Mouse (Mus musculus): Measurements from ENCODE around the gene Shq1. TPM values are rescaled to one million over a fixed set of nuclear protein-coding genes. Genes with fewer than 3 reads are reported as not detected.
A peak's percentile ranks its signal among the peaks of the same experiment; 100 is the strongest.

The Shq1 gene
- 1 to 10 TPM; 1.5 to 2.3 TPM for total RNA-seq (2021)
- long read RNA-seq, experiment 1, transcript Shq1-204 (11 exons, 1,990 nt) = major isoform, 5 of 5 reads
- long read RNA-seq, experiment 1, partial matches to known transcripts = 0 of 5 reads
- long read RNA-seq, experiment 1, other reads (novel, unspliced or antisense) = 0 of 5 reads
- long read RNA-seq, experiment 2, partial matches to known transcripts = 0 of 5 reads
- long read RNA-seq, experiment 2, other reads (novel, unspliced or antisense) = 1 of 5 reads

DNA sequence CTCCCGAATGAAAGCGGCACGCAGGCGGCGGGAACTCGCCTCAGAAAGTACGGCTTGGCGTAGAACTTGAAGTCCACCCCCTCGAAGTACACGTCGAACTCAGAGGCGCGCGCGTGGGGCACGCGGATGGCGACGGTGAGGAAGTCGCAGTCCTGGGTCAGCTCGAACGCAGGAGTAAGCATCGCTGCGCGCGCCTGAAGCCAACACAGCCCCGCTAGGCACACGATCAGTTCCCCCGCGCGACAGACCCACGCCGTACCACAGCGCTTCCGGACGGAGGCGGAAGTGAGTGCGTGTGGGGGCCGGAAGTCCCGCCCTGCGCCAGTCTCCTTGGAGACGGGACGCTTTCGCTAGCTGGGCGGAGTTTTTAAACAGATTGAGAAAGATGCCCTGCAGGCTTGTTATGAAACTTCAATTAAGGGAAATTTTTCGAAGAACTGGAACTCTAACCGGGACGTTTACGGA lies at the start of gene Shq1:
Shq1 (minus strand) TSS at position 278 of the 465 bp plus-strand sequence.
- DNase-seq (ENCODE audit: low spot score) = peak; percentile 88

DNA sequence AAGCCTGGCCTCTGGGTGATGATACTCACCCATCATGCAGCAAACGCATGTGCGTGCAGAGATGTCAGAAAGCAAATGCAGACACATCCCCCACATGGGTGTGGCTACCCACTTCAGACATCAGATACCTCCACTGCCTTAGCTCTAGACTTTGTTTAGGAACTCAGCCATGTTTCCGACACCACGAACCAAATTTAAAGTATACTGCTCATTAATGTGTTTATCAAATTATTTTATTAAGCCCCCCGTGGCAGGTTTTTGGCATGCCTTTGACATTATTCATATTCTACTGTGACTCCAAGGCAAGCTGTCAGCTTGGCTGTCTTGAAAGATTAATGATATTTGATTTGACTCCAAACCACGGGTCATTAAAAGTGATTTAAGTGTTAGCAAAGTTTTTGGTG lies 49.1 kb upstream of the Shq1 start:
- DNase-seq (ENCODE audit: low spot score) = no peak

DNA sequence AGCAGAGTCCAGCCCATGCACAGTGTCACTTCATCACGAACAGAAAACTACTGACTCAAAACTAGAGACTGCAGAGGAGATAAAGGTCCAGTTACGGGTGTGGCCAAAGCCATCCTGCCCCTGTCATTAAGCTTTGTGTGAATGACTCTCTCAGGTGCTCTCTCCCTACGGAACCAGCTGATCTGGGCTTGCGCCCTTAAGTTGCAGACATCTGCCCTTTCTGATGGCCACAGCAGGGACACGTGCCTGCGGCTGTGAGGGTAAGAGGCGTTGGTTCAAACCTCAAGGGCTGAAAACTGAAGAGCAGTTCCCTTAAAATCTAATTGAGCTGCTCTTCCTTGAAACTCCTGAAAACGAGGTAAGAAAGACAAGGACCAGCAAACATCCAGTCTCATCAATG lies 45.9 kb upstream of the Shq1 start:
- DNase-seq (ENCODE audit: low spot score) = no peak

DNA sequence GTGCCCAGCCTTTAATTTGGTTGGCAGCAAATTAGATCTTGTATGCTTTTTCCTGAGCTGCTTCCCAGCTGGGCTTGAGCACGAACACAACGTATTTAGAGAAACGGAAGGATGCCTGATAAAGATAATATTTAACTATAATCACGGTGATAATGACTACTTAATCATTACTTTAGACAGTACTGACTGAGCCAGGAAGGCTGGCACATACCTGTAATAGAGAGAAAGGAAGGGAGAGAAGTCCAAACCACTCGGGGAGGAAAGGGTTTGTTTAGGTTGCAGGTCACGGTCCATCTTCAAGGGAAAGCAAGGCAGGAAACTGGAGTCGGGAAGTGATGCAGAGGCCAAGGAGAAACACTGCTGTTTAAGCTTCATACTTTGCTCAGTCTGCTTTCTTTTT lies 45.2 kb upstream of the Shq1 start:
- no peak for DNase-seq (ENCODE audit: low spot score)

DNA sequence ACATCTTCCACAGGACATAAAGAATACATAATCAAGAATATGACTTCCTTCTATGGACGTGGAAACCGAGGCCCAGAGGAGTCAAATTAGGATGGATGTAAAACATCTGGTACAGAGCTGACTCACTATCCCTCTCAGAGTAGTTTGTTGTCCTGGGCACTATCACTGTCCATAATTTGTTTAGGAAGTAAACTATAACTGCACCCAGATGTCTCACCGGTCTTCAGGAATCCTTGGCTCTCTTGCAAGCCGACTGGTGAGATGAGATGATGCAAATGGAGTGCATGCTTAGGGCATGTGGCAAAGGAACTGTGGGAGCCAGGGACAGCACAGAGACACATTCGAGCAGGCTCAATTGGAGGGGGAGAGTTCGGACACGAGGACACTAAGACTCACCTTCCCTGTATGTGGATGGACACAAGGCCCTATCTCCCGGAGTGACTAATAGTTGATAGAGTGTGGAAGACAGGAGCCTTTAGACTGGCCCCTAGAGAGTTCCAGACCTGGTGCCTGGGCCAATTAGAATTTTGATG lies 44.4 kb upstream of the Shq1 start:
- DNase-seq (ENCODE audit: low spot score) = no peak

DNA sequence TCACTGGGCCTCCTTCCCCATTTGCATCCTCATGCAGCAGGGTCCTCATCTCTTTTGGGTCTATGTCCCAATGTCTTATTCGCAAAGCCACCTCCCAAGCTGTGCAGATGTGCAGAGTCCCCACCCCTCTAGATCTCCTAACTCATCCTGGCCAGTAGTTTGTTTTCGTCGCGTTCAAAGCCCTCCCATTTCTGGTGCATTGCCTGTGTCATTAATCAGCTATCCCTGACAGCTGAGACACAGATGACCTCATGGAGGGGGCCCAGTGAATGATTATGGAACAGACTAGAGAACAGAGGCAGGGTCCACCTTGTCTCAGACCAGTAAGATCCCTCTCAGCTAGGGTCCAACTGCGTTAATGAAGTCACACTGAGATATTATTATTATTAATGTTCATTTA lies 39.9 kb upstream of the Shq1 start:
- DNase-seq (ENCODE audit: low spot score) = no peak

DNA sequence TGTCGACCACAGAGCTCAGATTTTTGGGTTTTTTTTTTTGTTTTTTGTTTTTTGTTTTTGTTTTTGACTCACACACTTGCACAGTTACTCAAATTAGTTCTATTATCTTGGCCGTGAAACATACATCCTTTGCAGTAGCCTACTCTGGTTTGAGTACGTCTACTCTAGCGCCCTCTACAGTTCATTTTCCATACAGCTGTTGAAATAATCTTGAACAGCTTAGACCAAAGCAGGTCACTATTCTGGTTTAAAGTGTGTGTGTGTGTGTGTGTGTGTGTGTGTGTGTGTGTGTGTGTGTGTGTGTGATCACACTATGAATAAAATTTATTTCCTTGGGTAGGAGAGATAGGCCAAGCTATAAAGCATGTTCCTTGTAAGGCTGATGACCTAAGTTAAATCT lies 39.2 kb upstream of the Shq1 start:
- DNase-seq (ENCODE audit: low spot score) = no peak

DNA sequence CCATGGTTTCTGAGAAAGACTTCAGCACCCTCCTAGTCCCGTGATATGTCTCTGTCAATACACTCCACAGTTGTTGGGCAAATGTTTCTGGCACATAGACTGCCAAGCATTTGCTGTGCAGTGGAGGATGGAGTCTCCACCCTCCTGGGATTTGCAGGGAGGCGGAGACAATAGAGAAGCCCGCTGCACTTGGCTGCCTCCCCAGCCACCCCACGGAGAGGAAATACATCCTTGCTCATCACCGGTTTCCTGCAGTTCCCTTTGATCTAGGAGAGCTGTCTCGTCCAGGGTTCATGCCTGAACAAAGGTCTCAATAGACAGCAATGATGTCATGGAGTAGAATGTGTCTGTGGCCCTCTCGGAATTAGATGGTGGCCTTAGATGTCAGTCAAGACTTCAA lies 38.5 kb upstream of the Shq1 start:
- peak; percentile 36 for DNase-seq (ENCODE audit: low spot score)

DNA sequence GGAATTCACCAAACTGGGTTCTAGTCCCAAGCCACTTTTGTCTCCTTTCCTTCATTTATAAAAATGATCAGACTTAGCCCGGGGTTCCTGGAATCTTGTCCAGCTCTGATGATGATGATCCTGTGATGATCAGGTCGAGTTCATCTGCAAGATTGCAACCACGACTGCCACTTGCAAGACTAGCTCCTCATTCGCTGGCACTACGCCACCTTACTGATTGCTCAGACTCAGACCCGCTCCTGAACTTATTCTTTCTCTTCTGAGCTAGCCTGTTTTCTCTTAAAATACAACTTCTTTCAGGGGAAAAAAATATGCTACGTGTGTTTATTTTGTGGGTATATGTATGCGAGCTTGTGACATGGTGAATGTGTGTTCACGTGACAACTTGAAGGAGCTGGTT lies 38.0 kb upstream of the Shq1 start:
- no peak for DNase-seq (ENCODE audit: low spot score)

DNA sequence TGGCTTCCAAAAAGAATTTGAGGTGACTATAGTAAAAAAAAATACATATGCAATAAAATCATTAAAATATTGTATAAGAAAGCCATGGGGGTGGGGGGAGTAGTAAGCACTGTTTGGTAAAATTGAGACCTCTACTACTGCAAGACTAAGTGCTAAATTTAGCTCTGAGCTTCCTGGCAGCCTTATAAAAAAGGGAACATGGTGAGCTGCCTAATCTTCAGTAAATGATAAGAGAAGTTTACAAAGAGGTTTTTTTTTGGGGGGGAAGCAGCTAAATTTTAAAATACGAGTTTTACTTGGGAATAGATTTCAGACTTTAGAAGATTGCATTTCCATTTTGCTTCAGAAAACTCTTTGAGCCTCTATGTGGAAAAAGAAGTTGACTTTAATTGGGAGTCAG lies 37.3 kb upstream of the Shq1 start:
- DNase-seq (ENCODE audit: low spot score) = no peak

DNA sequence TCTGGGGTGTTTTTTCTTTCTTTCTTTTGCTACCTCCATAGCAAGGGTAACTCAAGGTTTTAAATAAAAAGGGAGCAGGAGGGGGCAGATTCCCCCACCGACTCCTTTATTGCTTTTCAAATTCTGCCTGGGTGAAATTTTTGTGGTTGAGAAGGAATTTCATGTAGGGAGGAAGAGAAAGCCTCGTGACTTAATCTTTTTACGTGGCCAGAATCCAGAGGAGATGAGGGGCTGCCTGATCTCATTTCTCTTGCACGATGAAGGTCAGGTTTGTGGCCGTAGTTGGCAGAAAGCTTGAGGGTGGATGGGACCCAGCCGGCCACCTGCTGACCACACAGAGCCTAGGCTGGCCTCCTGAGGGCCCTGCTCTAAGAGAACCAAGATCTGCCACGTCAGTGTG lies 36.6 kb upstream of the Shq1 start:
- DNase-seq (ENCODE audit: low spot score) = peak; percentile 38

DNA sequence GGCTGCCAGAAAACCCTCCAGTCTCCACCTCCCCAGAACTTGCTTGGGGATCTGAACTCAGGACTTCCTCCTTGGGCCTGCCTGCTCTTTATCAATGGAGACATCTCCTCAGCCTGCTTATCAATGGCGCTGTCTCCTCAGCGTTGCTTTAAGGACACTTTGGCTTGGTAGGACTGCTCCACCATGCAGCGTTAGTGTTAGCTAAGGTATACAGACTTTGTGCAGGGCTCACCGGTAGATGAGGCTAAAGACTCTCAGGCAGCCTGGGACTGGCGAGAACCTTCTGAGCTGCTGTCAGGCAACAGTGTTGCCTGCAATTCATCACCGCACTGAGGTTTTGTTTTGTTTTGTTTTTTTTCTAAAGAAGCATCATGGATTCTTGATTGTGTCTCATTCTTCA lies 35.9 kb upstream of the Shq1 start:
- DNase-seq (ENCODE audit: low spot score) = no peak

DNA sequence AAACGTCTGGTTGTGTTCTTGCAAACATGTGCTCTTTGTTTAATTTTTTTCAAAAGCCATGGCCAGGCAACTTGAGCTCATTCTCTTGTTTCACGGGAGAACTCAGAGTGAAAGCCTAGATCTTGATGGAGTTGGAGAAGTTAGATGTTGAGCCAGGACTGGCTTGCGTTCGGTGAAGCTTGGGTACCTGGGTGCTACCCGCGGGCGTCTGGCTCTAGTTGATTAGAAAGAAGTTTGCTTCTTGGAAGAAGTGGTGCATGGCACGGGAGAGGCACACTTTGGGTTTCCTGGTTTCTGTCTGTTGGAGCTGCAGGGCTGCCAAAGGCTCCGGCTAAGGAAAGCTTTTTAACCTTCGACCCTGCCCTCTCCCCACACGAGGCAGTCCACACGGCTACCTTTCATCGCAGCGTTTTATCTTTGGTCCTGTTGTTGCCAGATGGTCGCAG lies 34.4 kb upstream of the Shq1 start:
- DNase-seq (ENCODE audit: low spot score) = no peak

DNA sequence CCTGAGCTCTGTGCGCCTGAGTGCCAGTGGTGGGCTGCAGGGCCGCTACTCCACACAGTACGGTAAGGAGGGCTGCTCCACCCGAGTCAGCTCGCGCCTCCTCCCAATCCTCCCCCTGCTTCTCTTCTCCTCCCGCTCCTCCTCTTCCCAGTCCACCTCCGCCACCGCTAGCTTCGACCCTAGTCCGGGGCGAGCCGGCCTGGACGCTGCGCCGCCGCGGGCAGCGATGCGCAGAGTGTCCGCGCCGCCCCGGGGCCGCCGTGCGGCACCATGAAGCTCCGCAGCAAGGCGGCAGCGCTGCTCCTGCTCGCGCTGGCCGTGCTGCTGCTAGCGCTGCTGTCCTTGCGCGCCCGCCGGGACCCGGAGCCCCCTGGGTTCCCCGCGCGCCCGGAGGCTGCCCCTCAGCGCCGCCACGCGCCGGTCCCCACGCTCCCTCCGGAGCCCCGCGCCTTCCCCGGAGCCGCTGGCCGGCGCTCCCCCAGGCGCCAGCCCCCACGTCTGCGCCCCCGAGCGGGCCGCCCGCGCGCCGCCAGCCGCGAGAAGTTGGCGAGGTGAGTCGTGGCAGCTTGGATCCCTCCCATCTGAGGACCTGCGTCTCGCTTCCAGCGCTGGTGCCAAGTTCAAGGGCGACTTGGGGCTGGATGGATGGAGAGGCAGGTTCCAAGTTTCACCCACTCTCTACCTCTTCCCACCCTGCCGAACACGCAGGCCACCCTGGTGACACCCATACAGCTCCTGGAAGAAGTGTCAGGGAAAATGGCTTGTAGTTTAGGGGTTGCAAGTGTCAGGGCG lies 33.8 kb upstream of the Shq1 start, which contains the start of gene Gxylt2:
Gxylt2 (plus strand) TSS at position 161 of the 792 bp plus-strand sequence.
- DNase-seq (ENCODE audit: low spot score) = peak; percentile 14

DNA sequence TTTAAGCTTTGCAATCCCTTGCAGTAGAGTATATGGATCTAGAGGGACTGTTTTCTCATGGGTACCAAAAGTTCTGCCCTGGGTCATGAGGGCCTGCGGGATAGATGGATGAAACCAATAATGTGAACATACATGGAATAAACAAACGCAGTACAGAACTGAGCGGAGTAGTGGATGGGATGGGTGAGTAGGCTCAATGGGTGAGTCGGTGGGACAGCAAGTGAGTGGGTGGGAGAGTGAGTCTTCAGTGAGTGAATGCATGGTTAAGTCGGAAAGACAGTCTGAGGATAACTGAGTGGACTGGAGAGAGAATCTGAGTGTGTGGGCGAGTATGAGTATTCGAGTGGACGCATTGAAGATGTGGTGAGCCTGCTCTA lies 33.2 kb upstream of the Shq1 start:
- DNase-seq (ENCODE audit: low spot score) = no peak

DNA sequence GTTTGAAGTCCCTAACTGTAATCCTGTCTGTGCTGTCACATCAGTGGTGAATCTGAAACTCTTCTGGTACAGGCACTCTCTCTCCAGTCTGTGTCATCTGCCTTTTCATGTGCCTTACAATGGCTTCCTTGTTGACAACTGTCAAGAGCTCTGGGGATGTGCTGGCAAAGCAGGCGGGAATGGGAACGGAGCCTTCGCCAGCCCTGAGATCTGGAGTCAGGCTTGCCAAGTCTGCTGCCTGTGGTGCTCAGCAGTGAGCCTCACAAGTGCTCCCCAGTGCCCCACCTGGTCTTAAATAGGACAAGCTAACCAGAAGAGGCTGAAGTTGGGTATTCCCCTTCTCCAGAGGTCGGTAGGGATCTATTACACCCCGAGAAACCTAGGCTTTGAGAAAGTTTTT lies 29.8 kb upstream of the Shq1 start:
- DNase-seq (ENCODE audit: low spot score) = no peak

DNA sequence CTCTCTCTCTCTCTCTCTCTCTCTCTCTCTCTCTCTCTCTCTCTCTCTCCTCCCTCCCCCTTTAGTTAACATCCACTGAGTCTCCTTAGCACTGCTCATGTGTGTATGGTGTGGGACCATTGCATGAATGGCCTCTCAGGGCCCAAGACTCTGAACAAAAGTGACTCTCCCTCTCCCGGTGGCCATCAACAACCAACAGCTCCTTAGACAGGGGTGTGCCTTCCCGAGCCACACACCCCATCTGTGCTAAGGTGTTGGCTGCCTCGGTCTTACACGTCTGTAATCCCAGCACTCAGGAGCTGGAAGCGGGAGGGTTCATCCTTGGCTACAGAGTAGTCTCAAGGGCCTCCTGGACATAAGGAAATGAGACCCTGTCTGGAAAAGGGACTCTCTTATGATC lies 29.0 kb upstream of the Shq1 start:
- DNase-seq (ENCODE audit: low spot score) = no peak

DNA sequence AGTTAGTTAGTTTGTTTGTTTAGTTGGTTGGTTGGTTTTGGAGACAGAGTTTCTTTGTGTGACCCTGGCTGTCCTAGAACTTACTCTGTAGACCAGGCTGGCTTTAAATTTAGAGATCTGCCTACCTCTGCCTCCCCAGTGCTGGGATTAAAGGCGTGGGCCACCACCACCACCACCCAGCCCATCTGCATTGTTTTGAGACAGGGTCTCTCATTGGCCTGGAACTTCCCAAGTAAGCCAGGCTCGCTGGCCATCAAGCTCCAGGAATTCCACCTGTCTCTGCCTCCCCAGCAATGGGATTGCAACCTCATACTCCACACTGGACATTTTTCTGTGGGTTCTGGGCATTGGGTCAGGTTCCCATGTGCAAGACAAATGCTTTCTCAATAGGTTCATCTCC lies 15.4 kb upstream of the Shq1 start:
- DNase-seq (ENCODE audit: low spot score) = no peak

DNA sequence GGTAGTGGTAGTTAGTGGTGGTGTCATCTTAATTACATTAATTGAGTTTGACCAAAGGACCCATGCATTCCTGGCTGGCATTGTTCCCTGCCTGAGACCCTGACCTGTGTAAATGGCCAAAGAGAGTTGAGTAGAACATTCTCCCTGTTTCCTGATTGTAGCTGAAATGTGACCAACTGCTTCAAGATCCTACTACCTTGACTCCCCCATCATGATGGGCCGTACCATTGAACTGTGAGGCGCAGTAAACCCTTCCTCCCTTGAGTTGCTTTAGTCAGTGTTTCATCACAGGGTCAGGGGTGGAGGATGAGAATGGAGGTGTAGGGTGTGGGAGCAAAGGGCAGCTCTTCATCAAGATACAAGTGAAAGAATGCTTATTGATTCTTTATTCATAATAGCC lies 7.7 kb upstream of the Shq1 start:
- no peak for DNase-seq (ENCODE audit: low spot score)

DNA sequence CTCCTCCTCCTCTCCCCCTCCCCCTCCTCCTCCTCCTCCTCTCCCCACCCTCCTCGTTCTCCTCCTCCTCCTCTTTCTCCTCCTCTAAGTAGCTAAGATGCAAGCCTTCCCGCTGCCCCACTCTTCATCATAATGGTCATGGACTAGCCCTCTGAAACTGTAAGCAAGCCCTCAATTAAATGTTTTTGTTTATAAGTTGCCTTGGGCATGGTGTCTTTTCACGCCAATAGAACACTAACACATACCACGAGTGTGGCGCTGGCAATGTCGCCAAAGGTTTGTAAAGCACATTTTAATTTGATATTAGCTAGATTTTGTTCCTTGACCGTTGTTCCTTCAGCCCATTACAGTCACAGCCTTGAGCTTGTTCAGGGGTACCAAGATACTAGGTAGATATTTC lies 5.5 kb upstream of the Shq1 start:
- no peak for DNase-seq (ENCODE audit: low spot score)

DNA sequence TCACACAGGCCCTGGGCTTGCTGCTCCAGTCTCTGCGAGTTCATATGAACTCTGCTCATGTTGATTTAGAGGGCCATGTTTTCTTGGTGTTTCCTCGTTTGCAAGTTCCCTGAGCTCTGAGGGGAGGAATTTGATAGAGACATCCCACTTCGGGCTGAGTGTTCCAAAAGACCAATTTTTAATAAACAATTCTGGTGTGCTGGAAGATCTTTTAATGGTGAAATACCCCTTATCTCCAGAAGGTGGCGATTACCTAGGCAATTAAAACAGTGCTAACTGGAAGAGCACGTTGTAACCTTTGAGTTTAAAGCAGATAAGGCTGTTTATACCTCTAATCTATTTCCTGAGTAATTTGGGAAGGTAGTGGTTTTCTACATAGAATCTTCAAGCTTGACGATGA lies 4.0 kb upstream of the Shq1 start:
- DNase-seq (ENCODE audit: low spot score) = peak; percentile 14

DNA sequence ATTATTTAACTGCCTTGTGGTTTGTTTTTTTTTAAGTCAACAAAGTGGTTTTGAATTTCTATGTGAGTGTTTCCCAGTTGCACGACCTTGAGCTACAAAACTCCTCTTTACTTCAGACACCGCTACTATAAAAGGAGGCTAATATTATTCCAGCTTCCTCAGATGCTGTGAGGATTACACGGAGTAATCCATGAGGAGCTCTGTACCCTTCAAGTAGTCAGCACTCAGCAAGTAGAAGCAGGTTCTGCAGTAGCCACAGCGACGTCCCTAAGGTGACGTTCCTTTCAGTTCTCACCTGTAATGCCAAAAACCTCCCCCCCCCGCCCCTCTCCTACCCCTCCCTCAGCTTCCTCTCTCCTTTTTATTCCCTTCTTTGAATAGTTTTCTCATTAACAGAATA lies 444 bp upstream of the Shq1 start:
- no peak for DNase-seq (ENCODE audit: low spot score)

DNA sequence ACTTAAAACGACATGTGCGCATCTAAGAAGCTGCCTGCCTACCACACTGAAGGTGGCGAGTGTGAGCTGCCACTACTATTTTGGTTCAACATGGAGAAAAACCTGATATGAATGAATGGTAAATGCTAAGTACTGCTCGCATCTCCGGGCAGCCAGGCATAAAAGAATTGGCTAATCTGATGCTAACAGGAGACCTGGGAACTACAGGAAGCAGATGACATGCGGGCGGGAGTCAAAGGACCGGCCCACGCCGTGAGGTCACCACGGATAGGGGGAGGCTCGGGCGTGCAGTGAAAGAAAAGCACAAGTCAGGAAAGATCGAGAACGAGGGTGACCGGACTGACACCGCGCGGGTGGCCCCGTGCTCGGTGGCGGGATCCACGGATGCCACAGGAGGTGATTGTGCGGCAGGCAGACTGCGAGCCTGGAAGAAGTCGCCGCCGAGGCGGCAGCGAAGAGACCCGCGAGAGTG lies 551 bp downstream of the Shq1 start:
- peak; percentile 45 for DNase-seq (ENCODE audit: low spot score)

Measured in gastrocnemius, adult 18-20 months (tissue).